Mouse (Mus musculus): ENCODE data around the gene Olfr784. TPM values are rescaled to one million over a fixed set of nuclear protein-coding genes. Genes with fewer than 3 reads are reported as not detected.

Olfr784 gene
- polyA plus RNA-seq, 1 experiment from 2014 or later, result 0.09 TPM

Other genes with a start within 250 kb of the Olfr784 start
- gene Olfr770, start 245.1 kb upstream of the Olfr784 start, polyA plus RNA-seq (2014; fragmentation: Nextera tagmentation; extraction: Ambion mirVana), result not detected in 2 replicates
- not detected in 2 replicates for gene Olfr771, start 219.3 kb upstream of the Olfr784 start, polyA plus RNA-seq (2014; fragmentation: Nextera tagmentation; extraction: Ambion mirVana)
- not detected in 2 replicates for gene Olfr772, start 206.2 kb upstream of the Olfr784 start, polyA plus RNA-seq (2014; fragmentation: Nextera tagmentation; extraction: Ambion mirVana)
- gene Olfr773, start 196.7 kb upstream of the Olfr784 start, polyA plus RNA-seq (2014; fragmentation: Nextera tagmentation; extraction: Ambion mirVana), result not detected in 2 replicates
- gene Olfr774, start 147.9 kb upstream of the Olfr784 start, polyA plus RNA-seq (2014; fragmentation: Nextera tagmentation; extraction: Ambion mirVana), result not detected in 2 replicates
- gene Olfr775, start 135.7 kb upstream of the Olfr784 start, polyA plus RNA-seq (2014; fragmentation: Nextera tagmentation; extraction: Ambion mirVana), result not detected in 2 replicates
- not detected in 2 replicates for gene Olfr776, start 125.0 kb upstream of the Olfr784 start, polyA plus RNA-seq (2014; fragmentation: Nextera tagmentation; extraction: Ambion mirVana)
- not detected in 2 replicates for gene Olfr777, start 112.6 kb upstream of the Olfr784 start, polyA plus RNA-seq (2014; fragmentation: Nextera tagmentation; extraction: Ambion mirVana)
- gene Olfr780, start 66.0 kb upstream of the Olfr784 start, polyA plus RNA-seq (2014; fragmentation: Nextera tagmentation; extraction: Ambion mirVana), result not detected in 2 replicates
- not detected in 2 replicates for gene Olfr781, start 55.2 kb upstream of the Olfr784 start, polyA plus RNA-seq (2014; fragmentation: Nextera tagmentation; extraction: Ambion mirVana)
- not detected in 2 replicates for gene Olfr782, start 35.2 kb upstream of the Olfr784 start, polyA plus RNA-seq (2014; fragmentation: Nextera tagmentation; extraction: Ambion mirVana)
- not detected in 2 replicates for gene Olfr785, start 21.3 kb downstream of the Olfr784 start, polyA plus RNA-seq (2014; fragmentation: Nextera tagmentation; extraction: Ambion mirVana)
- gene Olfr786, start 43.2 kb downstream of the Olfr784 start, polyA plus RNA-seq (2014; fragmentation: Nextera tagmentation; extraction: Ambion mirVana), result not detected in 2 replicates
- not detected in 2 replicates for gene Olfr787, start 77.8 kb downstream of the Olfr784 start, polyA plus RNA-seq (2014; fragmentation: Nextera tagmentation; extraction: Ambion mirVana)
- not detected in 2 replicates for gene Olfr788, start 86.9 kb downstream of the Olfr784 start, polyA plus RNA-seq (2014; fragmentation: Nextera tagmentation; extraction: Ambion mirVana)
- not detected in 2 replicates for gene Olfr789, start 100.7 kb downstream of the Olfr784 start, polyA plus RNA-seq (2014; fragmentation: Nextera tagmentation; extraction: Ambion mirVana)
- not detected in 2 replicates for gene Olfr790, start 114.4 kb downstream of the Olfr784 start, polyA plus RNA-seq (2014; fragmentation: Nextera tagmentation; extraction: Ambion mirVana)
- not detected in 2 replicates for gene Olfr791, start 137.7 kb downstream of the Olfr784 start, polyA plus RNA-seq (2014; fragmentation: Nextera tagmentation; extraction: Ambion mirVana)
- not detected in 2 replicates for gene Olfr792, start 155.1 kb downstream of the Olfr784 start, polyA plus RNA-seq (2014; fragmentation: Nextera tagmentation; extraction: Ambion mirVana)
- not detected in 2 replicates for gene Olfr794, start 183.6 kb downstream of the Olfr784 start, polyA plus RNA-seq (2014; fragmentation: Nextera tagmentation; extraction: Ambion mirVana)
- not detected in 2 replicates for gene Olfr796, start 228.5 kb downstream of the Olfr784 start, polyA plus RNA-seq (2014; fragmentation: Nextera tagmentation; extraction: Ambion mirVana)
- not detected in 2 replicates for gene Olfr798, start 243.9 kb downstream of the Olfr784 start, polyA plus RNA-seq (2014; fragmentation: Nextera tagmentation; extraction: Ambion mirVana)

Measured in hindbrain, embryonic 14.5 days (tissue).